Mouse (Mus musculus) testis, adult 2 months (tissue): ENCODE measurements at regions not wholly inside any gene's neighbourhood (a gene's known extent, or its start where the extent isn't known, plus 50 kb on each side); places are given as distances from the start of the nearest gene placed in this dataset.

Source experiments
- CTCF ChIP-seq: fragments of 200-500 bp; IDR thresholded peaks from 2 replicates; pipeline ENCODE4 v1.5.1; 2012; ENCODE audit warnings: low read depth, mild to moderate bottlenecking, inconsistent platforms, low read length, moderate library complexity; ENCODE audit not compliant: control insufficient read depth, insufficient read depth, insufficient replicate concordance
- POLR2A ChIP-seq: fragments of 200-500 bp; IDR thresholded peaks from 2 replicates; pipeline ENCODE4 v1.6.1; 2012; ENCODE audit warnings: low read depth, mild to moderate bottlenecking, inconsistent platforms, low read length, moderate library complexity; ENCODE audit not compliant: control insufficient read depth

DNA sequence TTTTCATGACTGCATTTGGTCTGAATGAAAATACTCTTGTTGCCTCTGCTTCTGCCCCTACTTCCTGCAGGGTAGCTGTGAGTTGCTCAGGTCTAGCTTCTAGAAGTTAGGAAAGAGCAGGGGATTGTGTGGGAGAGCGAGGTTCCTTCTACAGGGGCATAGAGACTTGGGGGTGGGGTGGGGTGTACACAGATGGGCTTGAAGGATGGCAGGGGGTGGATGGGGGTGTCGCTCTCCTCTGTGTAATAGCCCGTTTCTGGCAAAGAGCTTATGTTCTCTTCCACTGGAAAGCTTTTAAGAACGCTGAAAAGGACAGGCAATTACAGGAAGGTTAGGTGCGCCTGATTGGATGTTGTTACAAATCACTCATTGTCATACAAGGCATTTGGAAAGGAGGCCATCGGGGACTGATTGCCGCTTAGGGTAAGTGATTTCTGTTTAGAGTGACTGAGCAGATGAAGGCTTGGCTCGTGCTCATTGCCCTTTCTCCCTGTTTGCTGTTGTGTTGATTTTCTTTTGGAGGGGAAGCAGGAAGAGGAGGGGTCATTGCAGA is 629.3 kb upstream of the Fam160b2 start:
- TF ChIP-seq POLR2A = no peak
- no peak for TF ChIP-seq CTCF
